Mouse (Mus musculus): ENCODE measurements around the gene Pde4d.
A peak's percentile ranks its signal among the peaks of the same experiment; 100 is the strongest.

The Pde4d gene

DNA sequence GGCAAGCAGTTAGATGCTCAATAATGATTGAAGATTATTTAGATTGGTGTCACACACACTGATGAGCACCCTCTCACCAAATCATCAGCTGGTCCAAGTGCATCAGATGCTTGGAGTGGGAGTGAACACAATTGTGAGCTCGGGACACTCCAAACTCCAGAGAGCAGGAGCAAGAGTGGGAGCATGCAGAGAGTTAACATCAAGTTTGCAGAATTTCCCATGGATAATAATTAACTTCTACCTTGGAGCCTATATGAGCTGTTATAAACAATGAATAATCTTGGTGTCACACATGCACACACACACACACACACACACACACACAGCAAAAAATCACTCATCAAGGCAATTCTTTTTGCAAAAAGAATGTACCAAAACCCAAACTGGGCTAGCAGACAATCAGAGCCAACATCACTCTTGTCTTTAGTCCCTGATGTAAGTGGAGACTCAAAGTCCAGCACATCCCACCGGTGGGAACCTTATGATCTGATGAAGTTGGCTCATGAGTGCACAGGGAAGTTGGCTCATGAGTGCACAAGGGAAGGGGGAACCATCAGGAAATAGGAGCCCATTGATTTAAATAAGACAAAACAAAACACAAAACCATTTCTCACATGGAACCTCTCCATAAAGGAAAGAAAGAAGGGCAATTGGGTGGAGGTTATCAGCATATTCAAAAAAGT lies 1391.5 kb downstream of the Pde4d start:
- no peak for DNase-seq

GRCm38 (mm10) chr13:109842982-109843381 lies 1393.2 kb downstream of the Pde4d start:
- no peak for DNase-seq

DNA sequence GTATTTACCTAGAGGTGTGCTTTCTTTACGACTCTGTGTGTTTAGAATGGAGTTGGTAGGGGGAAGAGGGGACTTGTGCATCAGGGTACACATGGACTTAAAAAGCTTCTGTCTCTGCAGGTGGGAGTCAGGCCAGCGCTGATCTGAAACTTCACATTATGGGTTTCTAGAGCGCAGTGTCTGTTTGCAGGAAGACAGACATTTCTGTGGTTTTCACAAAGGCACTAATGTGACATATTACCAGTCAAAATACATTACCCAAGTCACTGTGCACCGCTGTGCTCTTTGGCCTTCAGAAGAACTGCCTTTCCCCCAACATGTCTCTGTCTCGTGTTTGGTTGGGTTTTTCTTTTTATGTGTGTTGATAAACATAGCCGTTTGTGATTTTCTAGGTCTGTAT lies 1395.1 kb downstream of the Pde4d start:
- DNase-seq: no peak

GRCm38 (mm10) chr13:109863826-109864225 lies 1414.1 kb downstream of the Pde4d start:
- no peak for DNase-seq

- DNase-seq: no peak
These were observed 1414.6 kb downstream of the Pde4d start for GRCm38 (mm10) chr13:109864311-109864710.

- DNase-seq: peak; percentile 15 to 38
These were observed 1430.6 kb downstream of the Pde4d start for GRCm38 (mm10) chr13:109880392-109880791.

DNA sequence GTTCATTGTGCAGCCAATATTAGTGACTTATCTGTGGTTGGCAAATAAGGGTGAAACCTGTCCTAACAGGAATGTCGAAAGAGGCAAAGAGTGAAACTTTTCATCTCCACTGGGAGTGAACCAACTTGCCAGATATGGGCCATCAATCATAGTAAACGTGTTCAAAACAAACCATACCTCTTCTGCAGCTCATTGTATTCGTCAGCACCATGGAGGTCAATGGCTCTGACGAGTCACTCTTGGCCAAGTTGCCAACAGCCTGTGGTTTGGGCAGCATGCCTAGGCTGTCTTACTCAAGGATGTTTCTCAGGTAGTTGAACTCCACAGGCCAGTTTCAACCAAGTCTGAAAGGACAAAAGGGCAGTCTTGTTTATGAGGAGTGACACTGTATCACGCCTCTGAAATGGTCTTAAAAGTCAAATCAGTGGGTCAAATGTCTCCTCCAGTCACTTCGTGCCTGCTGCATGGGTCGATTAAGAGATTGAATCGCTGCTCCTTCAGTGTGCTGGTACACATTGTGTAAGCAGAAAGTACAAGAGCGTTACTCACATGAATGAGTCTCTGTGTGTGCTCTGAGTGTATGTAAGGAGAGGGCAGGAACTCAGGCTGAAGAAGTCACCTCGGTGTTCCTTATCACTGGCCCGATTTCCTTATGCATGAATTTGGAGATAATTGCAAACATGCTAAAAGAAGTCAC lies 1431.6 kb downstream of the Pde4d start:
- DNase-seq: peak; percentile 27 to 28

DNA sequence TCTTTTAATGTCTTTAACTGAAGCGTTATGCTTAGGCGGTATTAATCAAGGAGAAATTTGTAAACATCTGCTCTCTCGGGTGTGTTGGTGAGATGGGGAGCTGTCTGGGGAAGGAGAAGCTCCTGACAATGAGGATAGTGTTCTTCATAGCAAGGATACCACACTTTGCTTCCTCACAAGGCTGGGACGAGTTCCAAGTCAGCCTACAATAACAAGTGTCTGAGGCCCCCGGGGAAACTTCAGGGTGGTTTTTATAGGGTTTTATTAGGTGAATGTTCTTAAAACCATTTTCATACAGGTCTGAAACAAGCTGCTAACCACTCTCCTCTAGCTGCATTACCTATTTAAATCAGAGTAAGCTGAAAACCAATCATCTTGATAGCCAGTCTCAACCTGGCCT lies 1433.9 kb downstream of the Pde4d start:
- no peak for DNase-seq

GRCm38 (mm10) chr13:109884812-109885211 lies 1435.1 kb downstream of the Pde4d start:
- DNase-seq: no peak

- DNase-seq: no peak
These were observed 1438.5 kb downstream of the Pde4d start for GRCm38 (mm10) chr13:109888293-109888692.

- DNase-seq: no peak
These were observed 1441.6 kb downstream of the Pde4d start for GRCm38 (mm10) chr13:109891194-109891909.

GRCm38 (mm10) chr13:109891910-109892265 lies 1442.1 kb downstream of the Pde4d start:
- no peak for DNase-seq

- DNase-seq: peak; percentile 42 to 49
These were observed 1450.0 kb downstream of the Pde4d start for GRCm38 (mm10) chr13:109899442-109900428.

GRCm38 (mm10) chr13:109901811-109902210 lies 1452.1 kb downstream of the Pde4d start:
- no peak for DNase-seq

DNA sequence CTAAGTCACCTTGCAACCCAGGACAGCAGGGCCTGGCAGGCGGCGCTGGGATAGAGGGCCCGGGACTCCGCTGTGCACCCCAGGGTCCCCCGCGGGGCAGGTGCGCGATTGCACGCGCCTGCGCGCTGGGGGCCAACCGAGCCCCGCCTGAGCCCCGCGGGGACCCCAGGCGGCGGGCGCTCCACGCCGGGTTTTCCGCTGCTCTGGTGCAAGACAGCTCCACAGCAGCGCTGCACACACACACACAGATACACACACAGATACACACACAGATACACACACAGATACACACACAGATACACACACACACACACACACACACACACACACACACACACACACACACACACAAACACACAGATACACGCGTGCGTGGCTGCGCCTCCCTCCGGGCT lies 1452.7 kb downstream of the Pde4d start:
- DNase-seq: peak; percentile 58 to 59

DNA sequence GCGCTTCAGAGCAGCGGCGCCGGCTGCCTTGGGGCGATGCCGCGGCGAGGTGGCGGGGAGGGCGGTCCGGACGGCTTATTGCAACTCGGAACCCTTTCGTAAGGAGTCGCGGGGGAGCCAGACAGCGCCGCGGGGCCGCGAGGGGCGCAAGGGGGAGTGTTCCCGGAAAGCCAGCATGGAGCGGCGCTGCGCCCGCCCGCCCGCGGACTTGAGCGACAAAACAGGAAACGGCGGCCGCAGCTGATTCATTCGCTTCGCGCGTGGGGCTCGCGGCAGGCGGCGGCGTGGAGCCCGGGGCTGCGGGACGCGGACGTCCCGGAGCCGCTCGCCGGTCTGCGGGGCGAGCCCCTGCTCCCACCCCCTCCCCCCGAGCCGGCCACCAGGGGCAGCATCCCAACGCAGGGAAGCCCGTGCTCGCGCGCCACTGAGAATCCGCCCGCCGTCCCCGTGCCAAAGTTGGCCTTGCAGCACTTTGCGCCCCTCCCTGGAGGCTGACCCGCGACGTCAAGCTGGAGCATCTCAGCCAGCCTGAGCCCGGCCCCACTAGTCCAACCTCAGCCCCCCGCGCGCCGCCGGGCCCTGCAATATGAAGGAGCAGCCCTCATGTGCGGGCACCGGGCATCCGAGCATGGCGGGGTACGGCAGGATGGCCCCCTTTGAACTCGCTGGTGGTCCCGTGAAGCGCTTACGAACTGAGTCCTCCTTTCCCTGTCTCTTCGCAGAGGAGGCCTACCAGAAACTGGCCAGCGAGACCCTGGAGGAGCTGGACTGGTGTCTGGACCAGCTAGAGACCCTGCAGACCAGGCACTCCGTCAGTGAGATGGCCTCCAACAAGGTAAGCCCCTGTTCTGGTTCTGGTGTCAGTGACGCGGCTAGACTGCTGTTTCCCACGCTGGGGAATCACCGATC lies 1453.4 kb downstream of the Pde4d start:
- peak; percentile 60 for DNase-seq

DNA sequence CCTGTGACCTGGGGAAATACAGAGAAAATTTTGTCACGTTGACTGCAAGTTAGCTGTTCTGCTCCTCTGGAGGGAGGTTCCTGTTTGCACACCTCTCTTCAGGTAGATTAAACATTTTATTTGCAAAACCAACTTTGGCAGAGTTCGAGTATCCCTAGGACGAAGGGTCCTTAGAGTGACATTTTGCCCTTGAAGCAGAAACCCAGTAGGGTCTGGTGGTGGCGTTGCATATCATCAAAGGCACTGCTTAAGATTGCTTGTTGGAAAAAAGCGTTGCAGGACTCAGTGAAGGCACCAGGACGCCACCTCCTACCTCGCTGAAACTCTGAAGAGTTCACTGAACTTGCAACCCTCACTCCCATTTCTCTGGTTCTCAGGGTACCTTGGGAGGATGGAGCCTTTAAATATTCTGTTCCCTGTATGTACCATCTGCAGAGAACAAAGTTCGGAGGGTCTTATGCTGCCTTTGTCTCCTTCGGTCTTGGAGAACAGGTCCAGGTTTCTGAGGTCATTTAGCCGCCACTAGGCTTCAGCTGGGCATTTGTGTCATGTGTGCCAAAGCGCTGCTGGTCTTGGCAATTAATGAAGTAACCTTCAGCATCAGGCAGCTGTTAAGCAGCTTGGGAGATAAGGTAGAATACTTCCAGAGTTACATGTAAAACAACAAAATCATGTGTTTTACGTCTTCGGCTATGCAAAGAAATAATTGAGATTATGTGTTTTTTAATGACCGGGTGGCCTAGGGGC lies 1454.2 kb downstream of the Pde4d start:
- no peak for DNase-seq

GRCm38 (mm10) chr13:109906342-109906888 lies 1456.7 kb downstream of the Pde4d start:
- no peak for DNase-seq

- peak; percentile 78 to 80 for DNase-seq
These were observed 1457.9 kb downstream of the Pde4d start for GRCm38 (mm10) chr13:109907634-109908033.

GRCm38 (mm10) chr13:109908386-109908785 lies 1458.6 kb downstream of the Pde4d start:
- DNase-seq: no peak

All from cerebellum, postnatal 36 days (tissue).